Mouse (Mus musculus): ENCODE data around the gene Chrnb4.

Gene Chrnb4

DNA sequence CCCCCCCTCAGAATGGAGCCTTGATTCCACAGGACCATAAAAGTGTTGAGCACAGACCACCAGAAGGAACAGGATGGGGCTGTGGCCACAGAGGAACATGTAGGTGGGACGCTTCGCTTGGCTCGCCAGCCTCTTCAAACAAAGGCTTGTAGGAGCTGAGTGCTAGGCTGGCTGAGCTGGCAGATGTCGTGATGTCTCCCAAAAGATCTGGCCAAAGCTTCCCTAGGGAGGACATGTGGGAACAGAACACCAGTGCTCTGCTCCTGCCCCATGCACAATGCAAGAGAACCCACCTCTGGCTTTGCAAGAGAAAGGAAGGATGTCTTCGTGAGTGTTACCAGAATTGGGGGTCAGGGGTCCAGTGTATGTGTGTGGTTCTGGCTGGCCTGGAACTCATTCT, 25.3 kb downstream of the Chrnb4 start:
- no peak for DNase-seq (ENCODE audit: low spot score in 2 of 2)

DNA sequence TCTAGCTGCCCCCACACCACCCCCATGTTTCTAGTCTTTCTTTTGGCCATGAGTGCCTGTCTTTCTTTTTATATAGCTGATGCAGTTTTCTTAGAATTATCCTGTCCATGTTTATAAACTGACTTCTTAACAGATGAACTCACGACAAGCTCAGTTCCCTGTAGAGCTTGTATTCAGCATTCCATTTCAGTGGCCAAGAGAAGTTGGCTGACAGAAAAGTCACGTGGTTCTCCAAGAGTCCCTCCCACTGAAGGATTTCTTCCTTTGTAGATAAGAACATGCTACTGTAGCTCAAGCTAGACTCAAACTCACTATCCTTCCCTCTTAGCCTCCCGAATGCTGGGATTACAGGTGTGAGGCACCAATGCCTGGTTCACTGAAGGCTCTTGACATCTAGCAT, 31.7 kb downstream of the Chrnb4 start:
- DNase-seq (ENCODE audit: low spot score in 2 of 2): no peak

DNA sequence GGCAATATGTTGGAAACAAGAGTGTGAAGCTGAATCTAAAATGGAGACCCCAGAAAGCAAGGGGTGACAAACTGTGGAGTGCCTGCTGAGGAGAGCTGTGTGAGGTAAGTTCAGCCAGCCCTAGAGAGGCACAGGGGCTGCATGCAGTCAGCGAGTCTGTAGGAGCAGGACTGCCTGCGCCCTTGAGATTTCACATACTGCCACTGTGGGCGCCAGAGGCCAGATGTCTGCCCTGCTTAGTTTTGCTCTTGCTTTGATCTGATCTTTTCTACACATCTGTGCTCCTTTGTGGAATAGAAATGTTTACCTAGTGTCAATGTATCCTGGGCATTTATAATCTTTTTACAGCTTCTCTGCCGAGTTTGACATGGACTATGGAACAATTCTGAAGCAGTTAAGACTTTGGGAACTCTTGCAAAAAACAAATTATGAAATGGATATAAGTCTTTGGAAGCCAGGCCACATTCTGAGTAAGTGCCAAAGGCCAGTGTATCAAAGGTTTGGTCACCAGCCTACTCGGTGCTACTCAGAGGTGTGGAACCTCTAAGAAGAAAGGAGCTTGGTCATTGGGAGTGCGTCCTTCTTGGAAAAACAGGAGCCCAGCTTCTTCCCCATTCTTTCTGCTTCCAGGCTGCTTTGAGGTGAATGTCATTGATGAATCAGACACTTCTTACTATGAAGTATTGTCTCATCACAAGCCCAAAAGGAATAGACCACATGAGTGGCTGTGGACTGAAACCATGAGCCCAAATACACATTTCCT, 37.8 kb downstream of the Chrnb4 start:
- no peak for DNase-seq (ENCODE audit: low spot score in 2 of 2)

DNA sequence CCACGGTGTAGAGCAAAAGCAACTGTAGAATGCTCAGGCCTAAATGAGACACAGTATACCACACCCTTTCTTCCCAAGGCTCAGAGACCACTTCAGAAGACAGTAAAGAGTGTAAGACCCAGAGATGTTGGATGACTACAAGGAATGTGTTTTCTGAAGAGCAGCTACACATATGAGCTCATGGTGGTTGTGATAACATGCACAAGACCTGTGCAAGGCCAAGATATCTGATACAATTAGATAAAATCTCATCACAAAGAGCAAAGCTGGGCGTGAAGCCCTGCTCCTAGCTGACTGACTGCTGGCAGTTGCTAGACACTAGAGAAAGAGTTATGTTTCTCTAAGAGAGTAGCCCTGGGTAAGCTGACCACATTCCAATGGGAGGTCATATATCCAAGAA, 38.9 kb downstream of the Chrnb4 start:
- DNase-seq (ENCODE audit: low spot score in 2 of 2): no peak

DNA sequence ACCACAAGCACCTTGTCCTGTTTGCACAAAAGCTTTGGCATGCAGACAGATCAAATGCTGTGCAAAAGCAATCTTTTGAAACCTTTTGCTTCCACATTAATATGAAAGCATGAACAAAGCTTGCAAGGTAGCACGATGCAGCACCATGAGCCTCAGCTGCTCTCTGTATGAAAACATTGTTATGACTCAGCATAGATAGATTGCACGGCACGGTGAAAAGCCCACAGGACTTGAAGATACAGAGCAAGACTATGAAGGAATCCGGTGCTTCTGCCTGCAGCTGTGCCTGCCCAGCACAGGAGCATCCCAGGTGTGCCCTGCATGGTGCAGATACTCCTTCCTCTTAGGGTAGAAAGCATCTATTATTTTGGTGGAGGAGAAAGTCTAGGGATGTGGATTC, 45.0 kb downstream of the Chrnb4 start:
- no peak for DNase-seq (ENCODE audit: low spot score in 2 of 2)

DNA sequence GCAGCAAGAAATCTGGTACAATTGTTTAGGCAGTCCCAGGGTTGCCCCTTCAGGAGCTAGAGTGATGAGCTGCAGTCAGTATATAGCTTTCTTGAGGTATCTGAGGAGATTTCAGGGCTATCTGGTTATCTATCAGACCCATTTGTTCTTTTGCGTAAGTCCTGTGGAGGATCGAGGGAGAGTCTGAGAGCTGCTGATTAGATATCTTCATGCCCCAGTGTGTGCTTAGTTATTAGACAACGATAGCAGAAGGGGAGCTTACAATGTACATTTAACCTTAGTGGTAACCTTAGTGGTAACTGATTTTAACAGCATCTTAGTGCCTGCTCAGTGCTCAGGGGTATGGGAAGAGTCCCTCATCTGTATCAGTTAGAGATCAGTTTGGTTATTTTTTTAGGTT, 52.9 kb downstream of the Chrnb4 start:
- no peak for DNase-seq (ENCODE audit: low spot score in 2 of 2)

DNA sequence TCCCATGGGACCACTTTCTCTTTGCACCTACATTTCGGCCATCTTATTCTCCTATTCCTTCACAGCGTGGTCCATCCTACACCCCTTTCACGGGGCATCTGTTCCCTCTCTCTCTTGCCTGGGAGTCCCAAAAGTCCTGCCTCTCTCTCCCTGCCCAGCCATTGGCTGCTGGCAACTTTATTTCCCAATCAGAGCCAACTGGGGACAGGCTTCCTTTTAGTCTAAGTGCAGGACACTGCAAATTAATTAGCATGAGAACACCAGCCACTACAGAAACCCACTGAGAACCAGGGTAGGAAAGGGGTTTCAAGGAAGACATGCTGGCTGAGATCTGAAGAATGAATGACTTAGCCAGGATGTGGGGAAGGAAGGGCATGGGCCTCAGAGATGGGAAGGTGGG, 54.2 kb downstream of the Chrnb4 start:
- no peak for DNase-seq (ENCODE audit: low spot score in 2 of 2)

DNA sequence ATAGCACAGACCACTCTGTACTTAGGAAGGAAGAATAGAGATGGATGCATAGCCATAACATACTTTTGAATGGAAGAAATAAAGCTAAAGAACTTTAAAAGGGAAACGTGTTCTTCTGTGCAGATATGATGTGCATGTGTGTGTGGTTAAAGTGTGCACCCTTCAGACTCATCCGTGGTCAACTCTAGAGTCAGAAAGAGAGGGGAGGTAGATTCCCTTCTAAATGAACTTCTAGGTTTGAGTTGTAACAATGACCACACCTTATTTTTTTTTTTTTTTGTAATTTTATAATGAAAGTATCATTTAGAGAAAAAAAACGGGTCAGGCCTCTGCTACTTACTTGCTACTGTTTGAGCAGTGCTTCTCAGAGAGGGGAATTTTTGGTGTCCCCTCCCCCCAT, 58.2 kb downstream of the Chrnb4 start:
- no peak for DNase-seq (ENCODE audit: low spot score in 2 of 2)

DNA sequence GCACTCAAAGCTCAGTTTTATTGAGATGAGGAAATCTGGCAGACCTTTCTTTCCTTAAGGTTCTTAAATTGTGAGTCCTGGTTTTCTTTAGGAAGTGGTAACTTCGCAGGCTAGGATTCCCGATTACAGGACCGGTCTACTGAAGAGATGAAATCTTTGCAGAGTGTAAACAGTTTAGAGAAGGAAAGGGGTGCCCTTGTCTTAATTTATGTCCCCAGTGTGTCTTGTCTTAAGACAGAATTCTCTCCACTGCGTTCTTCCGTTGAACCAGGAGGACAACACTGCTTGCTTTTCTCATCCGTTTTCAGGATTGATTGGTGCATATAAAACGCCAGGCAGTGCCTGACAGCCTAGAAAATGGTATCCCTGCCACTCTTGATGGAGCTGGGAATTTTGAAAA, 66.2 kb downstream of the Chrnb4 start:
- no peak for DNase-seq (ENCODE audit: low spot score in 2 of 2)

DNA sequence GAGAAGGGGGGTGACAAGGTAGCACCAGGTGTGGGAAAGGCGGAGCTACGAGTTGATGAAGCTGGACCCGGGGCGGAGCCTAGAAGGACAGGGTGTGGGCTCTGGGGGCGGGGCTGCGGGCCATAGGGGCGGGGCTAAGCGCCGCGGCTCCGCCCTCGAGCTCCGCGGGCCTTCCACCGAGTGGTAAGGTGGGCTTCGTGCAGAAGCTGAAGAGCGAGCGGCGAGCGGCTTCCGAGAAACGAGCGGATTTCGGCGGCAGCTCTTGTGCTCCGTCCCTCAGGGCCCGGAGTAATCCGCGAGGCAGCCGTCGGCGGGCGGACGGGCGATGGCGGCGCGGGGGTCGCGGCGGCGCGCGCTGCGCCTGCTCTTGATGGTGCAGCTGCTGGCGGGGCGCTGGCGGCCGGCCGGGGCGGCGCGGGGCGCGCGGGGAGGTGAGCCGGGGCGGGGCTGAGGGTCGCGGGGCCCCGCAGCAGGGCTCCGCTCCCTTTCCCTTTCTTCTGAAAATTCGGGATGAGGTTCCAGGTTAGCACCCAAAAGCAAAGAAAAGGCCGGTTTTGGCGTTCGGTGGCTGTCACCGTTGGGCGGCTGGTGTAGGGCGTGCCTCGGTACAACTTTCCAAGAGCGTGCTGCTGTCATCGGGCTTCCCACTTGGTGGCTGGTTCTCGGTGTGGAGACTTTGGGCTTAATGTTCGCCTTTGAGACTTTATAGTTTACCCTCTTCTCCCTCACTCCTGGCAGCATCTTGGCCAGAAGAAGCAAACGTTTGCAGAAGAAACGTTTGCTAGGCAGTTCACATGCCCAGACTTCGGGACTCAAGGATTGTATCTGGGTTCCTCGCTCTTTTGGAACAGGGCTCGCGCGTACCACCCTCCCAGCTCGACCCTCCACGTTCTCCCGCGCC, 67.0 kb downstream of the Chrnb4 start:
- DNase-seq (ENCODE audit: low spot score in 2 of 2): no peak

DNA sequence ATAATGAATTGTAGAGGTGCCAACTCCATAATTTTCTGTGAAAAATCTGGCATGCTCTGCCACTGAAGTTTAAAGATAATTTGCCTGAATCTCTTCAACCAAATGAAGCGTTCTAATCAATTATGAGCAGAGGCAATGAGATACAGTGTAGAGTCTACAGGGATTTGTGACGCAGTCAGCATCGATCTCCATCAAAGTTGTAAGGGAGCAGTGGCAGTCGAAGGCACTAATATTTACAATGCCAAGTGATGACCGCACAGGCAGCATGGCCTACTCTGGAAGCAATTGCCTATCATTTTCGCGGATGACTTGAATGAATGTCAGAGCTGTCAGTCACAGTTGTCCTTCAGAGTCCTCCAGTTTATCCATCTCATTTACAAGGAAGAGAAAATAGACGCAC, 67.9 kb downstream of the Chrnb4 start, which contains the start of gene Chrna5:
Gene Chrna5, plus strand, starts transcription at position 207 of the 400 bp plus-strand sequence.
- no peak for DNase-seq (ENCODE audit: low spot score in 2 of 2)

Measured in spleen, postnatal 14 days (tissue).